Mouse (Mus musculus) forebrain, postnatal 0 days (tissue): ENCODE measurements around the gene Aip. TPM values are rescaled to one million over a fixed set of nuclear protein-coding genes. Genes with fewer than 3 reads are reported as not detected.

Source experiments
- ATAC-seq: fragments of 200-750 bp; cut with Nextera tagmentation; 2 replicates; pipeline ENCODE4 v1.8.0; 2017; ENCODE audit warnings: mild to moderate bottlenecking, moderate library complexity
- DNase-seq: peaks from one replicate; pipeline ENCODE4 v3.0.0-alpha.2; 2015
- H3K27ac ChIP-seq: fragments of 300-500 bp; sonication (generic); 2 replicates; pipeline ENCODE4 v1.5.1; 2014; ENCODE audit warnings: low read depth, mild to moderate bottlenecking, antibody characterized with exemption, low read length, moderate library complexity, mixed read lengths
- H3K27me3 ChIP-seq: fragments of 300-500 bp; sonication (generic); 2 replicates; pipeline ENCODE4 v1.6.1; 2014; ENCODE audit warnings: mild to moderate bottlenecking, low read length, mixed read lengths; ENCODE audit not compliant: insufficient read depth
- H3K36me3 ChIP-seq: fragments of 300-500 bp; sonication (generic); 2 replicates; pipeline ENCODE4 v1.6.1; 2014; ENCODE audit warnings: mild to moderate bottlenecking, moderate library complexity; ENCODE audit not compliant: insufficient read depth
- H3K4me1 ChIP-seq: fragments of 300-500 bp; sonication (generic); 2 replicates; pipeline ENCODE4 v1.6.1; 2014; ENCODE audit warnings: antibody characterized with exemption; ENCODE audit not compliant: insufficient read depth
- H3K4me2 ChIP-seq: fragments of 300-500 bp; sonication (generic); 2 replicates; pipeline ENCODE4 v1.6.1; 2014; ENCODE audit warnings: low read depth, mild to moderate bottlenecking, moderate library complexity
- H3K4me3 ChIP-seq: fragments of 300-500 bp; sonication (generic); 2 replicates; pipeline ENCODE4 v1.5.1; 2014; ENCODE audit warnings: low read depth, low read length, mixed read lengths
- H3K9ac ChIP-seq: fragments of 300-500 bp; sonication (generic); 2 replicates; pipeline ENCODE4 v1.6.1; 2014; ENCODE audit warnings: mild to moderate bottlenecking
- H3K9me3 ChIP-seq: fragments of 300-500 bp; sonication (generic); 2 replicates; pipeline ENCODE4 v1.6.1; 2016; ENCODE audit warnings: low read length
- CTCF ChIP-seq: sonication (generic); IDR thresholded peaks from 2 replicates; pipeline ENCODE4 v1.5.1; 2016; ENCODE audit warnings: antibody characterized with exemption, control low read depth, low read depth
- WGBS: fragments of 180-500 bp; shearing (Covaris S2); extraction: QIAGEN DNeasy Blood & Tissue Kit; methylation state at CpG from one replicate; pipeline ENCODE4 v1.1.7; 2014; 5-methylcytosine and 5-hydroxymethylcytosine counted together
- polyA plus RNA-seq: library from polyadenylated mRNA; unstranded; fragments of >200 nt; fragmentation: Nextera tagmentation; extraction: Ambion mirVana; gene quantifications from 2 replicates; pipeline ENCODE4 v1.2.1, GENCODE M21; 2015
- total RNA-seq: library from RNA; depleted of rRNA; stranded (reverse); fragments of >200 nt; gene quantifications from 2 replicates; pipeline ENCODE4 v1.2.3, GENCODE M21; 2014

The Aip gene
- total and polyA plus RNA-seq, 2 experiments from 2014 or later: 25.8 to 86.2 TPM

DNA sequence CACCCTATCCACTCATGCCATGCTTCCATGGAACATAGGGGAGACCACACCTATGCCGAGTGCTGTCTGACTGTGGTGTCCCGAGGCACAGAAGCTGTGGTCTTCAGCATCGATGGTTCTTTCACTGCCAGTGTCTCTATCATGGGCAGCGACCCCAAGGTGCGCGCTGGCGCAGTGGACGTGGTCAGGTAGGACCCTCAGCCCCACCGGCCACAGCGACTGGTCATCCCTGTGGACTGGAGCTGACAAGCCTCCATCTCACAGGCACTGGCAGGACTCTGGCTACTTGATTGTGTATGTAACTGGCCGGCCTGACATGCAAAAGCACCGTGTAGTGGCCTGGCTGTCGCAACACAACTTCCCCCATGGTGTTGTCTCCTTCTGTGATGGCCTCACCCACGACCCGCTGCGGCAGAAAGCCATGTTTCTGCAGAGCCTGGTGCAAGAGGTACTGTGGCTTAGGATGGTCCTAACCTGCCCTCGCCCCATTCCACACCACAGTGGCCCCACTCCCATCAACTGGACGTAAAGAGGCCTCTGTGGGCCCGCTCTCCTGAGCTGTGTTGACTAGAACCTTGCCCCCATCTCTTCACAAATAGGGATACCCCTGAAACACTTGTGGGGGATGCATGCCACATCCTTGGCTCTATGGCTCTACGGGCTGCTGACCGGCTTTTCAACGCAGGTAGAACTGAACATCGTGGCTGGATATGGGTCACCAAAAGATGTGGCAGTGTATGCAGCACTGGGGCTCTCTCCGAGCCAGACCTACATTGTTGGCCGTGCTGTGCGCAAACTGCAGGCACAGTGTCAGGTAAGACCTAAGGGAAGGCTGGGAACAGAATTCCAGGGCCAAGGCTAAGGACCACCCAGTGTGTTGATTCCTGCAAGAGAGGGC is 13.3 kb downstream of the Aip start:
- ATAC-seq (no peak), DNase-seq (no peak)
- no peaks in the 10 kb centered on the region for H3K27me3 ChIP-seq
- 95% methylated on average over 26 of the region's 26 CpGs for WGBS
- TF ChIP-seq CTCF: no peak
- H3K4me3 ChIP-seq: no peak overlapping the region
- no peak overlapping the region for H3K9ac ChIP-seq
- no peak overlapping the region for H3K4me2 ChIP-seq
- peaks cover 74% of the 10 kb centered on the region for H3K36me3 ChIP-seq
- H3K4me1 ChIP-seq: no peaks in the 10 kb centered on the region
- no peak overlapping the region for H3K27ac ChIP-seq
- no peaks in the 10 kb centered on the region for H3K9me3 ChIP-seq

DNA sequence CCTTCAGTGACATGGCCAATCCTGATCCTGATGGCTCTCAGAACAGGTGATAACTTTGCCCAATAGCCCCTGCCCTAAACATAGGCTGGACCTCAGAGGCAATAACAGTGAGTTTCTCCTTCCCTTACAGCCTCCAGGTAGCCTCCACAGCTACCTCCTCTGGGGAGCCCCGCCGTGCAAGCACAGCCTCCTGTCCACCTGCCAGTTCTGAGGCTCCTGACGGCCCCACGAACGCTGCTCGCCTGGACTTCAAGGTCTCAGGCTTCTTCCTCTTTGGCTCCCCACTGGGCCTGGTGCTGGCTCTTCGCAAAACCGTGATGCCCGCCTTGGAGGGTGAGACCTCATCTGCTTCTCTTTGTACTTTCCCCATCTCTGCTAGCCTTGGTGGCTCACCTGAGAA is 17.1 kb downstream of the Aip start:
- 91% methylated on average over 9 of the region's 9 CpGs for WGBS
- ATAC-seq (no peak), DNase-seq (no peak)
- Histone ChIP-seq H3K4me1 (no peaks in the 10 kb centered on the region), H3K27ac (no peak overlapping the region), H3K9me3 (no peaks in the 10 kb centered on the region), H3K27me3 (no peaks in the 10 kb centered on the region), H3K9ac (no peak overlapping the region), H3K36me3 (peaks cover 66% of the 10 kb centered on the region), H3K4me3 (no peak overlapping the region), H3K4me2 (no peak overlapping the region)
- TF ChIP-seq CTCF: no peak

- H3K36me3 ChIP-seq: peaks cover 56% of the 10 kb centered on the region
- H3K4me2 ChIP-seq: no peak overlapping the region
- TF ChIP-seq CTCF: no peak
- DNase-seq (no peak), ATAC-seq (no peak)
- no peak overlapping the region for H3K27ac ChIP-seq
- H3K27me3 ChIP-seq: no peaks in the 10 kb centered on the region
- H3K4me3 ChIP-seq: no peak overlapping the region
- H3K9ac ChIP-seq: no peak overlapping the region
- no peaks in the 10 kb centered on the region for H3K4me1 ChIP-seq
- WGBS: 93% methylated on average over 14 of the region's 14 CpGs
- no peaks in the 10 kb centered on the region for H3K9me3 ChIP-seq
Measured at GRCm38 (mm10) chr19:4106654-4107053, 19.0 kb downstream of the Aip start.

- Histone ChIP-seq H3K36me3 (peaks cover 44% of the 10 kb centered on the region), H3K27ac (no peak overlapping the region), H3K4me2 (no peak overlapping the region), H3K27me3 (no peaks in the 10 kb centered on the region), H3K9ac (no peak overlapping the region), H3K4me1 (0 out of 2 replicates have a peak, but pooled peaks cover 7% of the 10 kb centered on the region), H3K9me3 (no peaks in the 10 kb centered on the region), H3K4me3 (no peak overlapping the region)
- no peak for TF ChIP-seq CTCF
- DNase-seq: no peak
- WGBS: 94% methylated on average over 16 of the region's 16 CpGs
- ATAC-seq: no peak
Measured at GRCm38 (mm10) chr19:4104675-4105194, 20.9 kb downstream of the Aip start.

DNA sequence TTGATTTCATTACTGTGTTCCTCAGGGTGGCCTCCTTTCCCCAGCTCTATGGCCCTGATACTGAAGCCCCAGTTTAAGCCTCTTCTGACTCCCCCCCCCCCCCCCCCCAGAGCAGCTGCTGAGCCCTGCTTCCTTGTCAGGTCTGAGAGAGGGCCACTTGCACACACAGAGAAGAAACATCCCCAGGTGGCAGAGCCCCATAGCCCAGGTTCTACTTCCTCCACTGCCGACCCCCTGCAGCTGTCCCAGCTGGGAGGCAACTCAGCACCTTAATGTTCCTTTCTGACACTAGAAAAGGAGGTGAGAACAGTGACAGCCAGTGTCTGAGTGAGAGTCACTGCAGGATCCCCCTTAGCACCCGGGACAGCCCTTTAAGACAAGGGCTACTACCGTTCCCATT is 21.9 kb downstream of the Aip start:
- H3K9ac ChIP-seq: no peak overlapping the region
- H3K9me3 ChIP-seq: no peaks in the 10 kb centered on the region
- no peaks in the 10 kb centered on the region for H3K27me3 ChIP-seq
- H3K36me3 ChIP-seq: peaks cover 44% of the 10 kb centered on the region
- DNase-seq: no peak
- H3K4me2 ChIP-seq: no peak overlapping the region
- ATAC-seq: no peak
- no peak overlapping the region for H3K4me3 ChIP-seq
- 87% methylated on average over 3 of the region's 3 CpGs for WGBS
- no peak overlapping the region for H3K27ac ChIP-seq
- 0 out of 2 replicates have a peak, but pooled peaks cover 7% of the 10 kb centered on the region for H3K4me1 ChIP-seq
- TF ChIP-seq CTCF: no peak

DNA sequence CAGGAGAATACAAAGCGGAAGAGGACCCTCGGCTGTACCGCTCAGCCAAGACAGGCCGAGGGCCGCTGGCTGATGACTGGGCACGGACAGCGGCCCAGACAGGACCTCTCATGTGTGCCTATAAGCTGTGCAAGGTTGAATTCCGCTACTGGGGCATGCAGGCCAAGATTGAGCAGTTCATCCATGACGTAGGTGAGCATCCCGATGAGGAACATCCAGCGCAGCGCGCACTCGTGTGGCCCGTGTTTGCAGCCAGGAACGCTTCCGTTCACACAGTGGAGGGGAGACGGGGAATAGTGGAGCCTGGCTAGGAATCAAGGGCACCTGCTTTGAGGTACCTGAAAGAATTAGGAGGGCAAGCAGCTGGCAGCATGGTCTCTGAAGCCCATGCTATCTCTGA is 22.4 kb downstream of the Aip start:
- Histone ChIP-seq H3K36me3 (peaks cover 41% of the 10 kb centered on the region), H3K9me3 (no peaks in the 10 kb centered on the region), H3K4me2 (no peak overlapping the region), H3K27me3 (no peaks in the 10 kb centered on the region), H3K9ac (no peak overlapping the region), H3K4me3 (no peak overlapping the region), H3K27ac (no peak overlapping the region), H3K4me1 (0 out of 2 replicates have a peak, but pooled peaks cover 7% of the 10 kb centered on the region)
- no peak for ATAC-seq
- DNase-seq: no peak
- 95% methylated on average over 18 of the region's 18 CpGs for WGBS
- no peak for TF ChIP-seq CTCF

DNA sequence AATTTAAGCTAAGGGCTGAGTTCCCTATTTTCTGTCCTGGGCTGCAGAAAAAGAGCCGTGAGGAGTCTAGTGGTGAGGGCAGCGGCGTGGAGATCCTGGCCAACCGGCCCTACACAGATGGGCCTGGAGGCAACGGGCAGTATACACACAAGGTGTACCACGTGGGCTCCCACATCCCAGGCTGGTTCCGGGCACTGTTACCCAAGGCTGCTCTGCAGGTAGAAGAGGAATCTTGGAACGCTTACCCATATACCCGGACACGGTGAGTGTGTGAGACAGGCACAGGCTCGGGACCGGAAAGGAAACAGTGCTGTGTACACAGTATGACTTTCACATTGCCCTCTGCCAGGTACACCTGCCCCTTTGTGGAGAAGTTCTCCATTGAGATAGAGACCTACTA is 23.0 kb downstream of the Aip start:
- H3K36me3 ChIP-seq: peaks cover 34% of the 10 kb centered on the region
- H3K27me3 ChIP-seq: no peaks in the 10 kb centered on the region
- no peaks in the 10 kb centered on the region for H3K9me3 ChIP-seq
- no peak for TF ChIP-seq CTCF
- 96% methylated on average over 12 of the region's 12 CpGs for WGBS
- DNase-seq (no peak), ATAC-seq (no peak)
- no peak overlapping the region for H3K27ac ChIP-seq
- H3K9ac ChIP-seq: no peak overlapping the region
- H3K4me1 ChIP-seq: 0 out of 2 replicates have a peak, but pooled peaks cover 7% of the 10 kb centered on the region
- H3K4me2 ChIP-seq: no peak overlapping the region
- no peak overlapping the region for H3K4me3 ChIP-seq
